Comparison of ENCODE assay signal across 8 mouse cellular contexts in genomic region chr2:181591528-181592085, GRCm38 (mm10). TPM values are rescaled to one million over a fixed set of nuclear protein-coding genes. Genes with fewer than 3 reads are reported as not detected.
A peak's percentile ranks its signal among the peaks of the same experiment; 100 is the strongest.
DNase-seq lines count a peak whose midpoint lies in the region; ATAC-seq and TF ChIP-seq lines count a peak whose summit lies in the region.

Prpf6 (plus strand) TSS chr2:181591868.

- TF ChIP-seq EP300 in liver, embryonic 14.5 days (IDR thresholded peaks at IDR 0.05; ENCODE audit: low read depth) = no peak

- peak within 1 kb of the TSS; percentile 100 for H3K27ac ChIP-seq in testis, adult 2 months (ENCODE audit: control insufficient read depth, insufficient read depth, low read depth, low read length)
- H3K27ac ChIP-seq in cortical plate, adult 2 months (ENCODE audit: insufficient read depth, low read length) = peak within 1 kb of the TSS; percentile 99
- H3K27ac ChIP-seq in kidney, embryonic 15.5 days = peak within 1 kb of the TSS; percentile 88
- H3K27ac ChIP-seq in liver, embryonic 14.5 days = peak within 1 kb of the TSS; percentile 41

- peaks cover 3% of the 10 kb centered on the region for H3K36me3 ChIP-seq in testis, adult 2 months (ENCODE audit: control insufficient read depth, insufficient read depth, low read length)
- H3K36me3 ChIP-seq in kidney, embryonic 15.5 days = peaks cover 49% of the 10 kb centered on the region
- H3K36me3 ChIP-seq in liver, embryonic 14.5 days (replicated peaks; ENCODE audit: control insufficient read depth, insufficient read depth, low read depth) = peaks cover 3% of the 10 kb centered on the region

- H3K4me3 ChIP-seq in testis, adult 2 months (ENCODE audit: control insufficient read depth, low read depth, low read length) = peak within 1 kb of the TSS; percentile 100
- H3K4me3 ChIP-seq in cortical plate, adult 2 months (ENCODE audit: insufficient read depth, low read length) = peak within 1 kb of the TSS; percentile 97
- peak within 1 kb of the TSS; percentile 94 for H3K4me3 ChIP-seq in kidney, embryonic 15.5 days (replicated peaks)
- peak within 1 kb of the TSS; percentile 56 to 71 for H3K4me3 ChIP-seq in liver, embryonic 14.5 days (ENCODE audit: insufficient read depth in 1 of 2, low read depth in 2 of 2, low read length in 2 of 2)

- peak within 1 kb of the TSS; percentile 96 for H3K9ac ChIP-seq in kidney, embryonic 15.5 days
- H3K9ac ChIP-seq in liver, embryonic 14.5 days (replicated peaks) = peak within 1 kb of the TSS; percentile 85

- no peaks in the 10 kb centered on the region for H3K27me3 ChIP-seq in testis, adult 2 months (ENCODE audit: control insufficient read depth, insufficient read depth, low read length)
- H3K27me3 ChIP-seq in kidney, embryonic 15.5 days = no peaks in the 10 kb centered on the region
- no peaks in the 10 kb centered on the region for H3K27me3 ChIP-seq in liver, embryonic 14.5 days (ENCODE audit: control insufficient read depth, insufficient read depth, low read length)

- TF ChIP-seq CTCF in testis, adult 2 months (IDR thresholded peaks at IDR 0.05; ENCODE audit: control insufficient read depth, insufficient read depth, insufficient replicate concordance, low read depth, low read length) = no peak
- no peak for TF ChIP-seq CTCF in cortical plate, adult 2 months (IDR thresholded peaks at IDR 0.05; ENCODE audit: extremely low read depth, insufficient read depth, low read length)
- no peak for TF ChIP-seq CTCF in liver, embryonic 14.5 days (IDR thresholded peaks at IDR 0.05; ENCODE audit: low read depth)

- TF ChIP-seq POLR2A in testis, adult 2 months (IDR thresholded peaks at IDR 0.05; ENCODE audit: control insufficient read depth, low read depth, low read length) = no peak
- no peak for TF ChIP-seq POLR2A in cortical plate, adult 2 months (IDR thresholded peaks at IDR 0.05; ENCODE audit: extremely low read depth, insufficient read depth, low read length)

- DNase-seq in testis, postnatal 14 days (ENCODE audit: low spot score) = no peak
- DNase-seq in heart, adult 8-10 months (ENCODE audit: low spot score) = no peak
- DNase-seq in liver, embryonic 14.5 days (ENCODE audit: low read depth in 3 of 3, low spot score in 3 of 3) = no peak
- peak; percentile 37 to 66 for DNase-seq in spleen, postnatal 4 days (ENCODE audit: low spot score in 2 of 2)
- no peak for DNase-seq in urinary bladder, postnatal 36 days (ENCODE audit: low spot score in 2 of 2)

- ATAC-seq in kidney, embryonic 15.5 days (replicated peaks; ENCODE audit: low FRiP score) = no peak; the same call in 1 of the 2 replicates
- peak; percentile 13; the same call in 1 of the 2 replicates for ATAC-seq in liver, embryonic 14.5 days (ENCODE audit: insufficient read depth)

- WGBS in kidney, embryonic 15.5 days = 11% methylated on average over 5 of the region's 5 CpGs
- WGBS in liver, embryonic 14.5 days (ENCODE audit: insufficient replicate concordance) = 9% methylated on average over 5 of the region's 5 CpGs

- H3K4me2 ChIP-seq in kidney, embryonic 15.5 days = peak within 1 kb of the TSS; percentile 79
- peak within 1 kb of the TSS; percentile 85 for H3K4me2 ChIP-seq in liver, embryonic 14.5 days (ENCODE audit: low read depth)

- no peaks in the 10 kb centered on the region for H3K9me3 ChIP-seq in kidney, embryonic 15.5 days (replicated peaks)
- H3K9me3 ChIP-seq in liver, embryonic 14.5 days (ENCODE audit: control insufficient read depth, low read length) = no peaks in the 10 kb centered on the region

- H3K4me1 ChIP-seq in testis, adult 2 months (ENCODE audit: control insufficient read depth, insufficient read depth, low read length) = peaks cover 6% of the 10 kb centered on the region
- H3K4me1 ChIP-seq in cortical plate, adult 2 months (ENCODE audit: control insufficient read depth, insufficient read depth, low read length) = no peaks in the 10 kb centered on the region
- H3K4me1 ChIP-seq in kidney, embryonic 15.5 days = peaks cover 19% of the 10 kb centered on the region
- peaks cover 13 to 17% of the 10 kb centered on the region in 2 experiments for H3K4me1 ChIP-seq in liver, embryonic 14.5 days (replicated peaks; ENCODE audit: control insufficient read depth in 2 of 2, insufficient read depth in 2 of 2, low read length in 1 of 2)

RNA-seq across cellular contexts. Expression of gene Prpf6, which starts in this region (rescaled TPM):
- polyA plus RNA-seq in testis, adult 2 months (2012; rRNA removed) = 19.5 and 20.1 TPM in 2 replicates
- polyA plus RNA-seq in cortical plate, adult 2 months (2012; rRNA removed) = 34.7 and 35.6 TPM in 2 replicates
- 10 to 100 TPM; 34.3 to 42.6 (median 35.0) TPM for total RNA-seq in heart, adult 8-10 months (2022)
- 67.4 and 69.5 TPM in 2 replicates for polyA plus RNA-seq in kidney, embryonic 15.5 days (2015; fragmentation: Nextera tagmentation; extraction: Ambion mirVana)
- 9.5 and 15.7 TPM in 2 replicates for polyA plus RNA-seq in liver, embryonic 14.5 days (2012; rRNA removed)
- polyA plus RNA-seq in liver, embryonic 14.5 days (2014; fragmentation: Nextera tagmentation; extraction: Ambion mirVana) = 22.3 and 25.9 TPM in 2 replicates

Comparison
In these comparisons a context has a peak if more than half of its experiments do, and no peak if none do; other contexts are left out.
1. H3K27ac ChIP-seq: peak in every context shown above with its lines; median percentile 100 in testis, adult 2 months; 99 in cortical plate, adult 2 months; 88 in kidney, embryonic 15.5 days; 41 in liver, embryonic 14.5 days.
2. DNase-seq: peak in spleen, postnatal 4 days (2 of 2); none in testis, postnatal 14 days (single experiment), heart, adult 8-10 months (single experiment), liver, embryonic 14.5 days (0 of 3) and urinary bladder, postnatal 36 days (0 of 2).
3. Peak in every context shown above with its lines, with median percentiles within 50 percentile points of each other: H3K4me3 ChIP-seq.